Mouse (Mus musculus) Patski (cell line): ENCODE measurements around the gene Fgf13. TPM values are rescaled to one million over a fixed set of nuclear protein-coding genes. Genes with fewer than 3 reads are reported as not detected.

Experiments
- ATAC-seq: fragments of 100-300 bp; one replicate; pipeline ENCODE4 v1.8.0; 2021
- CTCF ChIA-PET: fragments of 350-600 bp; sonication (Branson Sonifier 250); formaldehyde crosslinking; loops from one replicate; lab custom pipeline; 2022; ENCODE audit warnings: inconsistent platforms; lab: Charles Lee
- POLR2A ChIA-PET: fragments of 350-600 bp; sonication (Branson Sonifier 250); formaldehyde crosslinking; loops from one replicate; lab custom pipeline; 2022; ENCODE audit warnings: antibody characterized with exemption, inconsistent platforms; lab: Charles Lee
- DNase-seq: peaks from one replicate; pipeline ENCODE4 v3.0.0-alpha.2; 2011; ENCODE audit warnings: low read depth, low spot score
- H3K27me3 ChIP-seq: fragments of 371-371 bp; one replicate; pipeline ENCODE4 v1.5.1; 2021
- CTCF ChIP-seq: fragments of 100-300 bp; IDR thresholded peaks from one replicate; pipeline ENCODE4 v1.5.1; 2021
- in situ Hi-C: fragments of 300-500 bp; cut with MboI; formaldehyde crosslinking; loops from 3 replicates; pipeline ENCODE4 v1.11.1; 2018; ENCODE audit warnings: low pct_unique_long_range_greater_than_20kb, mixed read lengths
- polyA plus RNA-seq: library from polyadenylated mRNA; unstranded; gene quantifications from one replicate; pipeline ENCODE4 v1.2.3, GENCODE M21; 2021

Fgf13 gene
- polyA plus RNA-seq, 1 experiment from 2014 or later, result not detected

- no peak for DNase-seq
- in situ Hi-C loops, result loop anchor here (25.0 kb wide), 1 partner anchor 1225 kb away; no protein-coding TSS in a partner anchor
- ATAC-seq, result no peak
- peaks cover 37% of the 10 kb centered on the region for H3K27me3 ChIP-seq
- no peak for TF ChIP-seq CTCF
- ChIA-PET POLR2A (no interaction called here), CTCF (no interaction called here)
These were observed 380.9 kb downstream of the Fgf13 start for GRCm38 (mm10) chrX:59186922-59187321.

DNA sequence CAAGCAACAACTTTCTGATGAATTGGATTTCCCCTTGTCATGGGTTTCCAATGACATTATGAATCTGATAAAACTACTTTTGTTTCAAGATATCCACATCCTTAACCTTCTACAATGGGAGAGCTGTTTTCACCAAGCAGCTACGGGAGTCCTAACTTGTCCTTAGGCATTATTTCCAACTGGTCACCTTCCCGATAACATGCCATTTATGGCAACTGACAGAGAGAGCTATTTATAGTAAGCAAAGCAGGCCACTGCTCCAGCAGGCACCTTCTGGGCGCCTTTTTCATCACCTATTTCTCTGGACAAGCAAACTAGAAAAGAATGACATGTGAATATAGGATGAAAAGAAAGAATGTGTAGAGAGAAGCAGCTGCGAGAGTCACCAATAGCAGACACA is 385.5 kb downstream of the Fgf13 start:
- in situ Hi-C loops, result loop anchor here (25.0 kb wide), 1 partner anchor 1230 kb away; no protein-coding TSS in a partner anchor
- H3K27me3 ChIP-seq, result peaks cover 23% of the 10 kb centered on the region
- TF ChIP-seq CTCF, result no peak
- DNase-seq (no peak), ATAC-seq (no peak)
- POLR2A ChIA-PET, result no interaction called here
- CTCF ChIA-PET, result no interaction called here

GRCm38 (mm10) chrX:59179627-59180026 is 388.2 kb downstream of the Fgf13 start:
- TF ChIP-seq CTCF, result no peak
- in situ Hi-C loops, result loop anchor here (25.0 kb wide), 1 partner anchor 1233 kb away; no protein-coding TSS in a partner anchor
- ChIA-PET CTCF (no interaction called here), POLR2A (no interaction called here)
- DNase-seq, result no peak
- peaks cover 44% of the 10 kb centered on the region for H3K27me3 ChIP-seq
- ATAC-seq, result no peak

DNA sequence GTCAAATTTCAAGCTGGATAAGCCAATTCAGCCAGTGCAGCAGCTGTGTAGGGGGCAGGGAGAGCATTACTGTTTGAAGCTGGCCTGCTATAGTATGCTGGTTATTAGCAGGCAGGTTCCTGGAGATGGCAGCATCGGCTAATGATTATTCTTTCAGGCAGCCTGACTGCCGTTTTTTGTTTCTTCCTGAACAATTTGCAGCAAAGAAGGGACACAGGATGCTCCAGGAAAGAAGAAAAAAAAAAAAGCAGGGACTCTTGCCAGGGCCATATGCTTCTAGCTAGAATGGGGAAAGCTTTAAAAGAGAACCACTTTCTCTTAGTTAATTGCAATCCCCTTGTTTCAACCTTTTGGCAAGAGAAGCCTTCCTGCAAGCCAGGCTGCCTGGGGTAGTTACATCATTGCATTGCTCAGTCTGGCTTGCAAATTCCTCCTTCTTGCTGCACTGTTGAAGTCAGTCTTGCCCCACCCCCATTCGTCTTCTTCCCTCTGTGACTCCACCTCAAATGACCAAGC is 388.7 kb downstream of the Fgf13 start:
- POLR2A ChIA-PET, result no interaction called here
- DNase-seq, result no peak
- in situ Hi-C loops, result loop anchor here (25.0 kb wide), 1 partner anchor 1233 kb away; no protein-coding TSS in a partner anchor
- ATAC-seq, result no peak
- H3K27me3 ChIP-seq, result peaks cover 43% of the 10 kb centered on the region
- CTCF ChIA-PET, result no interaction called here
- no peak for TF ChIP-seq CTCF

DNA sequence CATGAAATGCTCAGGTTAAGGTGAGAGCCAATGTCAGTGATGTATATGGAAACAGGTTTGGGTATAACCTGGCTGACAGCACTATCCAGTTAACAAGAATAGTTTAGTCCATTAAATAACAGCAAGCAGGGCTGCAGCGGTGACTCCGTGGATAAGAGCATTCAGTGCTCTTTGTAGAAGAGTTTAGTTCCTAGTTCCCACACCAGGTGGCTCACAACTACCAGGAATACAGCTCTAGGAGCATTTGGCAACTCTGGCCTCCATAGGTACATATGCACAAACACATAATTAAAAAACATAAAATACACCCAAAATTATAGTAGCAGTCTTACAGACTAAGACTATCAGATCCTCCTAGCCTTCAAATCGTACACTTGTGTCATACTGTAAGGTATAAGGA is 390.2 kb downstream of the Fgf13 start:
- in situ Hi-C loops, result loop anchor here (25.0 kb wide), 1 partner anchor 1235 kb away; no protein-coding TSS in a partner anchor
- DNase-seq, result no peak
- ATAC-seq, result no peak
- peaks cover 42% of the 10 kb centered on the region for H3K27me3 ChIP-seq
- POLR2A ChIA-PET, result no interaction called here
- CTCF ChIA-PET, result no interaction called here
- no peak for TF ChIP-seq CTCF

GRCm38 (mm10) chrX:59172200-59172599 is 395.7 kb downstream of the Fgf13 start:
- peak; percentile 39 for TF ChIP-seq CTCF
- DNase-seq, result no peak
- H3K27me3 ChIP-seq, result peaks cover 56% of the 10 kb centered on the region
- CTCF ChIA-PET, result interaction anchor here (0.6 kb wide), 1 partner anchor 53 kb away, joined by 3 read pairs; no protein-coding TSS in a partner anchor
- POLR2A ChIA-PET, result no interaction called here
- ATAC-seq, result no peak
- in situ Hi-C loops, result loop anchor here (25.0 kb wide), 1 partner anchor 560 kb away; no protein-coding TSS in a partner anchor

DNA sequence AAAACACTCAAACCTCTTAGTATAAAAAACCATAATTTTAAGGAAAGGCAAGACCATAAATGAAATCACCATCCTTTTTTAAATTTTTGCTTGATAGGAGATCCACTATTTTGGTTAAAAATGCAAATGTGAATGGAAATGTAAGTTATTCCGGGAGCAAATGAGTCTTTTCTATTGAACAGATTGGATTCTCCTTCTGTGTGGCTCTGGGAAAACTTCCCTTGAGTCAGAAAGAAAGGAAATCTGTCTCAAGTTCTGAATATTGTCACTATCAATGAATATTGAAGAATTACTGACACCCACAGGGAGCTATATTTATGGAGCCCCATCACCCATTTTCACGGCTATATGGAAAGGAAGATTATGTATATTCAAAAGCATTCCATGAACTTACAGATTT is 401.1 kb downstream of the Fgf13 start:
- ChIA-PET POLR2A (no interaction called here), CTCF (no interaction called here)
- H3K27me3 ChIP-seq, result peaks cover 55% of the 10 kb centered on the region
- ATAC-seq (no peak), DNase-seq (no peak)
- no peak for TF ChIP-seq CTCF
- in situ Hi-C loops, result loop anchor here (25.0 kb wide), 1 partner anchor 554 kb away; no protein-coding TSS in a partner anchor

DNA sequence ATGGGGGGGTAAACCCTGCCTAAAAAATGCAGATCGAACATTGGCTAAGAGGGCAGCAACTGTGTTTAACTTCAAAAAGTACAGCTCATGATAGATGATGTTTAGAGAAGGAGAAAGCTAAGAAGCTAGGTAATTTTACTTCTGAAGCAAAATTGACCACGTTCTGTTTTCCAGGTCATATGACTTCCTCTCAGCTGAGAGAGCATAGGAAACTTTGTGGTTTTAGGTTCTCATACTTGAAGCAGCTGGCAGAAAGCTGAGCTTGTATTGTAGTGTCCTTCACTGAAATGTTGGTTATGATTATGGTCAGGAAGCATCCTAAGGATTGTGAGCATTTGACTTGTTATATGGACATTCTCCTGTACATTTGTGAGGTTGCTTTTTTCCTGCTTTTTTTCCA is 425.9 kb downstream of the Fgf13 start:
- no peak for TF ChIP-seq CTCF
- ATAC-seq (no peak), DNase-seq (no peak)
- ChIA-PET POLR2A (no interaction called here), CTCF (no interaction called here)
- H3K27me3 ChIP-seq, result peaks cover 40% of the 10 kb centered on the region
- in situ Hi-C loops, result no loop called here

DNA sequence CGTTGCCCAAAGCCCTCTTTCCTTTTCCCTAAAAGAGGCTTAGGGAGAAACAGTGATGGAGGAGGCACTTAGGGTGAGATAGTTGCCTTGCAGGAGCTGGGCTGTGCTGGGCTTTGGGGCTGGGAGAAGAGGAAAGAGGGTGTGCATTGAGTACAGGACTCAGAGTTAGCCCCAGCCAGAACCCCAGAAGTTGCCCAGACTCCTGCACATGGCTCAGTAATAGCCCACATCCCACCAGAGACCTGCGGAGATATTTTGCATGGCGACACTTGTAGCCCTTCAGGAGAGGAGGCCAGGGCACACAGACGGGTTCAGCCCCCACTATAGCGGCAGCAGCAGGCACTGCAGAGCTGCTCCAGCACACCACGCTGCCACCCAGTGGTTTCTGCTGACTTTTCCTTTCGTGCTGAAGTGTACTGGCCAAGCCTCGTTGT is 432.9 kb downstream of the Fgf13 start:
- in situ Hi-C loops, result no loop called here
- ChIA-PET CTCF (no interaction called here), POLR2A (no interaction called here)
- no peak for ATAC-seq
- no peak for DNase-seq
- no peak for TF ChIP-seq CTCF
- peaks cover 47% of the 10 kb centered on the region for H3K27me3 ChIP-seq

GRCm38 (mm10) chrX:59134166-59134861 is 433.6 kb downstream of the Fgf13 start:
- H3K27me3 ChIP-seq, result peaks cover 45% of the 10 kb centered on the region
- DNase-seq (no peak), ATAC-seq (no peak)
- ChIA-PET POLR2A (no interaction called here), CTCF (no interaction called here)
- in situ Hi-C loops, result no loop called here
- TF ChIP-seq CTCF, result no peak

- peaks cover 46% of the 10 kb centered on the region for H3K27me3 ChIP-seq
- POLR2A ChIA-PET, result no interaction called here
- in situ Hi-C loops, result no loop called here
- DNase-seq (no peak), ATAC-seq (no peak)
- CTCF ChIA-PET, result no interaction called here
- TF ChIP-seq CTCF, result no peak
These were observed 434.1 kb downstream of the Fgf13 start for GRCm38 (mm10) chrX:59133834-59134165.
